Mouse (Mus musculus) frontal cortex, postnatal 10 days (tissue): Measurements from ENCODE around the gene Scarb2.

ENCODE experiments used
- DNase-seq, 2 experiments: peaks; one replicate each; pipeline ENCODE4 v3.0.0; 2022; ENCODE audit warnings: low spot score in 2 of 2, mixed read lengths in 1 of 2

Scarb2 gene

DNA sequence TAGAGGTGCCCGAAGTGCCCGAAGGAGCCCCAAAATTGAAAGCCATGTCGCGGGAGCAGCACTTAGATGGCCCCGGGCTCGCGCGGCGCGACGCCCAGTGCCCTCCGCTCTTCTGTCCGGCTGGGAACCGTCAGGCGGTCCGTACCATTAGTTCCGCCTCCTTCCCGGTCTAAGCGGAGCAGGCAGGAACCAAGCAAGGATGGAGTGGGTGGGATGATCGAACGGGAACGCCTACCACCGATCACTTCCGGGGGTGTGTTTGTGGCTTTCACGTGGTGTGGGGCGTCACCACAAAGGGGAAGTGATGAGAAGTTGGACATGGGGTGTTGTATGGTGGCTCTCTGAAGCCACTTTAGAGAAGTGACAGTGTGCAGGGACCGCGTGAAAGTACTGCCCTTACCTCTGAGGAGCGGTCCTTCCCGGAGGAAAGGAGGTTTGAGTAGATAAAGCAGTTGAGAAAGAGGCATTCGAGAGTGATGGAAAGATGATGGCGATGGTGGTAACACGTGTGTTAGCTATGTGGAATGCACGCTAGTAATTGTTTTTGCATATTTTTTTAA, 71.5 kb downstream of the Scarb2 start, which contains the start of gene Nup54:
TSS of gene Nup54 (minus strand) at position 195 of the 560 bp plus-strand sequence.
- DNase-seq, result peak; percentile 96

- no peak for DNase-seq
These were observed 72.1 kb downstream of the Scarb2 start for GRCm38 (mm10) chr5:92434571-92434985.

DNA sequence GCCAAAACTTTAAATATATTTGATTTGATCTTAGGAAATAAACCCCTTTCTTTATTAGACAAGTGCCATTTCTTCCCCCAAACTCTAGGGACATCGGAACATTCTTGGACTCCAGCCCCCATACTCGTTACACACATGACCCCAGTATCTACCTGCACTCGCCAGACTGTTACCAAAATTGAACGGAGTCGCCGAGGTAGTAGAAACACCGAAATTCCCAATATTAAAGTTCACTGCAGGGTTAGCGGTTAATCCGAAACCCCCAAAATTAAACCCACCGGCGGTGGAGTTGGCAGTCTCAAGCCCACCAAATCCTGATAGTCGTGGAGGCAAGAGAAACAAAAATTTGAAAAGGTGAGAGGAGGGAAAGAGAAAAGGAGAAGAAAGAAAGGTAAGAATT, 72.6 kb downstream of the Scarb2 start:
- DNase-seq, result no peak

DNA sequence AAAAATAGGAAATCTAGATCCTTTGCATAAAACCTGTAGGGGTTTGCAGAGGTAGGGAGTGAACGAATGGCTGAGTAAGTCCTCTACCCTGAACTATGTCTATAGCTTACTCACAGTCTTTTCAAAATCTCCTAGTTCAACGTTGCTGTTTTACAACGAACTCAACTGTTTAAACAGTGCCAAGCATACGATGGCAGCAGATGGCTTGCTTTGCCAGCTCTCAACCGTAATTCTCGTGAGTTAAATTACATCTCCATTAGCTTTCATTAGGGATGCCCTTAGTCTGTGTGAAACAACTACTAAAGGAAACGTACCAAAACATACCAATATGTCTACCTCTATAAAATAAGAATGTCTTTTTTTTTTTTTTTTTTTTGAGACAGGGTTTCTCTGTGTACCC, 75.0 kb downstream of the Scarb2 start:
- DNase-seq, result no peak

GRCm38 (mm10) chr5:92430723-92431122, 75.9 kb downstream of the Scarb2 start:
- DNase-seq, result no peak

GRCm38 (mm10) chr5:92424126-92424525, 82.5 kb downstream of the Scarb2 start:
- no peak for DNase-seq

DNA sequence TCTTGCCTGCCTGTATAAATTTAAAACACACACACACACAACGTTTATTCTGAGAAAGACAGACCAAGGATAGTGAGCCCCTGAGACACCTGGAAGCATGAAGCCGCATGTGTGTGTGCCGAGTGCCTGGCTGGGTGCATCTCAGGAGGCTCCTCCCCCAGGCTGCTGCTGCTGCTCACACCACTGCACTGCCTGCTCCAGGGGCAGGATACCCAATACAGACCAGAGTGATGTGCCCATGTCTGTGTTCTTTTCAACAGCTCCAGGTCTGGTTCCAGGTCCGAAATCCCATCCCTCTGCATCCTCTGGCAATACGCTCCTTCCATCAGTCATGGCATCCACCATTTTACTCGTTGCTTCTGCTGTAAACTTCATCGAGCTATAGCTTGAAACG, 92.7 kb downstream of the Scarb2 start:
- DNase-seq, result no peak

DNA sequence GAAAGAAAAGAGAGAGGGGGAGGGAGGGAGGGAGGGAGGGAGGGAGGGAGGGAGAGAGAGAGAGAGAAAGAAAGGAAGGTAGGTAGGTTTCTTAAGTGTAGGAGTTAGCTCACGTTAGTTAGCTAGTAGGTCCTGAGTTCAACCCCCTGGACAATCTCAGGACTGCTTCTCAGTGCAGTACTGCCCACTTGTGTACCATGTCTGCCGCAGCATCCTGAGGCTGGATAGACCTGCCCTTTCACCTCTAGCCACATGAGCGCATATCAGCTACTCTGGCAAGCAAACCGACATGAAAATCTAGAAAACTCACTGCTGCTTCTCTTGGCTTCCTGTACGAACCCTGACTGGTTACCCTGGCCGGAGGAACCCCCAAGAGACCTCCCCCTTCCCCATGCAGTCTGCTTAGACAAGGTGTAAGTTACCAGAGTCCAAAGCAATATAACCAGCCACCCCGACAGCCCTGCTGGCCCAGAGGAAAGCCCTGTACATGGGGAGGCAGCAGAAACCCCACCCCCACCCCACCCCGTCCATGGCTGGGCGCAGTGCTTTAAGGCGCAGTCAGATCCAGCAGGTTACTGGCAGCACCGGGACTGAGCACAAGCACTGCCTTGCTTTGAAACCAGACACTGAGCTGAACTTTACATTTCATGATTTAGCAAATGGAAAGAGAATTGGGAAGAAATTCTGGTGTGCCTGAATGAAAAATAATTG, 93.2 kb downstream of the Scarb2 start:
- no peak for DNase-seq

DNA sequence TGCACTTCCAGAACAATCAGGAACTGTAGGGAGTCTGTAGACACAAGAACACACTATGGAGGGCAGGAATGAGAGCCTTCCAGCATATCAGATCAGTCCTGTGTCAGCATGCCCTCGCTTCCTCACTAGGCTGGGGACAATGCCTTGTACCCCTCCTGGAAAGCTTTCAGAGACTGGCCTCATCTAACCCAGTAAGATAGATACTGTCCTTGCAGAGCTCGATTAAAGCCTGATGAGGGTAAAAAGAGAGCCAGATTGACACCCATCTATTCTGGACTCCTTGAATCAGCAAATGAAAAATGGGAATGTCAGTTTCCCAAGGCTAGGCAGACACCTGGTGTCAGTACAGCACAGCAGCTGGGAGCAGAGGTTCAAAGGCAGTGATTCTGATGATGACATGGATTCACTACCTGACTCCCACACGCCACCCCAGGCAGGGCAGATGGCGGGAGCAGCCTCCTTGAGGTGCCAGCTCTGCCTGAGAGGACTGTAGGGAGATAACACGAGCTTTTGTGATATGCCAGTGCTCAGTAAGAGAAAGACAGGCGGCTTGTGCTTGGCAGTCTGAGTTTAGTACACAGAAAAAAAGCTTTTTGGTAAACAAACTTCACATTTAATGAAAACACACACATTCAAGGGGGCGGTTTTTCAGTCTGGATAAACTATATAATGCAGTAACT, 95.0 kb downstream of the Scarb2 start:
- DNase-seq, result no peak

DNA sequence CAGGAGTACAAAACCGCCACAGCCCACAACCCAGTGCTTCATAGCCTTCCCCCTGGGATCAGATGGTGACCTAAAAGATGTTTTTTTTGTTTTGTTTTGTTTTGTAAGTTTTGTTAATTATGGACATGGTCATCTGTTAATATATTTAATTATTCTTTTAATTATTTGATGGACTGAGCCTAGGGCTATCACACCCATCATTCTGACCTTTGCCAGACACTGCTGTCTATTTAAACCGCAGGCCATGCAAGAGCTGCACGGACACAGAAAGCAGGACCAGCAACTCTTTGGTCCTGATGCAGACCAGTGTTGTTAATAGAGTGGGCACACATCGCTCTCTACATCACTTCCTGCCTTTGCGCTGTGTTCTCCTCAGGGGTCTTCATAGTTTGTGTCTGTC, 96.1 kb downstream of the Scarb2 start:
- DNase-seq, result no peak

GRCm38 (mm10) chr5:92409361-92410155, 97.1 kb downstream of the Scarb2 start:
- no peak for DNase-seq

- no peak for DNase-seq
These were observed 102.3 kb downstream of the Scarb2 start for GRCm38 (mm10) chr5:92404400-92404678.

DNA sequence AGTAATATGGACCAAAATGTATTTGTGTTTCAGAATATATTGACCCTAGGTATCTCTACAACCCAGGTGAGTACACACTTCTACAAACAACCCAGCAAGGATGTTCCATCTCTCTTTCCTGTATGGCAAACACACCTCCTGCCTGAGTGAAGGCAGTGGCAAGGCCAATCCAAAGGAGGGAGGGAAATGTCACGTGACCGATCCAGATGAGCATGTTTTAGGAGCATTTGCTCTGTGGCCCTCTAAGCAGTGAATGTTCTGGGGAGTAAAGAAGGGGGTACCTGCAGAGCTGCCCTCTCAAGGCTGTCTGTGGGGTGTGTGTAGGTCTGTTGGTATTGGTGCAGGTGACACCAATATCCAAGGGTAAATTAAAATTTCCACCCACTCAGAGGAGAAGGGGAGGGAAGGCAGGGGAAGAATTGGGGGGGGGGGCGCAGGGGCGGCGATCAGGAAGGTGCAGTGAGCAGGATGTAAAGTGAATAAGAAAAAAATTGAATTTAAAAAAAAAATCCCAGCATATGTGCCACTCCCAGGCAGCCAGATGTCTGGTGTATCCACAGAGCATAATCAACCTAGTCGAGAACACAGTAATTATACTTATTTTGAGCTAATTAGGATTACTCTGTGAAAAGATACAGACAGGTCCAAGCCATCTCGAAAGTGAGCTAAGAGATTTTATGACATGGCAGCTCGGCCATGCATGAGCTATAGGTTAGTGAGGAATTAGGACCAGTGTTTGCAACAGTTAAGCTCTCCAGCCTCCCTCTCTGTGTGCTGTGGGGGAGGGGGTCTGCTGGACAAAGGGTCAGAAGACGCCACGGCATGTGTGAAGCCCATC, 102.9 kb downstream of the Scarb2 start:
- no peak for DNase-seq

GRCm38 (mm10) chr5:92402816-92403215, 103.8 kb downstream of the Scarb2 start:
- no peak for DNase-seq

DNA sequence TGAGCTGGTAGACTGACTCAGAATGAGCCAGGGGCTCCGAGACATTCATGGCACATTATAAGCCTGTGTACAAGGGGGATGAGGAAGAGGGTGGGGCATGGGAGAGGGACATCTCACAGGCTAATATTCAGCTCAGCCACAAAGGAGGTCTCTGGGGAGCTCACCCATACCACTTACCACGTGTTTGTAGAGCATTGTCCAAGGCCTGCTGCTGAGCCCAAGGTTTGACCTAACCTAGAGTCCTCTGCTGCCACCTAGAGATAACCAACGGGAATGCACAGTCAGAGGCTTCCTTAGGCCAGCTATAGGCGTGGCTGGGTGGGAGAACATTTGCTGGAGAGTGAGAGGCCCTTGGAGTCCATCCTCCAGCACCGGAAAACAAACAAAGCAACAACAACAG, 108.5 kb downstream of the Scarb2 start:
- peak in 1 of 2 experiments; percentile 55 for DNase-seq

DNA sequence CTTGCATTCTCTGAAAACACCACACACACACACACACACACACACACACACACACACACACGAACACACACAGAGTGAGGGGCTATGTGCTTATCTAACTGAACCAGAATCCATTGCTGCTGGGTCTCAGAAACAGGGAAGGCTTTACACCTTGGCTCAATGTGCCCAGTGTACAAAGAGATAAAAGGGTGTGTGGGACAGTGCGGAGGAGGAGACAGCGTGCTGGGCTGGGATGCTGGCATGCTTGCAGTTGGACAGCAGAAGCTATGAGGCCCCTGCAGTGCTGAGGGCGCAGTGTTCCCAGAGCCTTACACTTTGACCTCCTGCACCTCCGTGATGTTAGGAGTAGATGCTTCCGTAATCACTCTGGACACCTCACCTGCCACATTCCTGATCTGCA, 110.2 kb downstream of the Scarb2 start:
- DNase-seq, result no peak

GRCm38 (mm10) chr5:92395764-92396163, 110.9 kb downstream of the Scarb2 start:
- no peak for DNase-seq

DNA sequence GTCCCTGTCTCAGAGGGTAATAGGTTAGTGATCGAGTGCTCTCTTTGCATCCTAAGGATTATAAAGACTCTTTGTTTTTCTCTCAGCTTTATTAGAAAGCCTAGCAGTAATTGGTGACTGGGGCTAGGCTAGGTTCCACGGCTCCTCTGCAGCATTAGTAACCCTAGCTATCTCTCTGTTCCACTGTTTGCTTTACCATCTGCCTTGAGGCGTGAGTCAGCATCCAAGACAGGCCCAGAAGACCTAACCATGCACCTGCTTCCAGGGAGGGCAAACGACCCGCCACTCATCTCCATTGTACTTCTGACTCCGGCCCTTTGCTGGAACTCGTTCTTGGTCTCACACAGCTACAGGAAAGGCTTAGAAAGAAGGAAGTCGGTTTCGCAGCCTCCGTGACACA, 112.8 kb downstream of the Scarb2 start:
- DNase-seq, result no peak

GRCm38 (mm10) chr5:92392542-92392941, 114.1 kb downstream of the Scarb2 start:
- DNase-seq, result no peak
